Mouse (Mus musculus) spleen, adult 2 months (tissue): Measurements from ENCODE around the gene Lrrc1. TPM values are rescaled to one million over a fixed set of nuclear protein-coding genes. Genes with fewer than 3 reads are reported as not detected.

Experiments used
- DNase-seq, 2 experiments: peaks; one replicate each; pipeline versions ENCODE4 v3.0.0 to v3.0.0-alpha.2; 2012 to 2021; ENCODE audit warnings: low spot score in 2 of 2, low read depth in 1 of 2
- H3K27ac ChIP-seq: fragments of 200-500 bp; 2 replicates; pipeline ENCODE4 v1.5.1; 2012; ENCODE audit warnings: low read length, inconsistent platforms; ENCODE audit not compliant: insufficient read depth
- H3K27me3 ChIP-seq: fragments of 200-500 bp; 2 replicates; pipeline ENCODE4 v1.6.1; 2012; ENCODE audit warnings: mild to moderate bottlenecking, moderate library complexity, low read length, inconsistent platforms; ENCODE audit not compliant: control insufficient read depth, insufficient read depth
- H3K36me3 ChIP-seq: fragments of 200-500 bp; 2 replicates; pipeline ENCODE4 v1.6.1; 2012; ENCODE audit warnings: mild to moderate bottlenecking, low read length, inconsistent platforms; ENCODE audit not compliant: control insufficient read depth, insufficient read depth
- H3K4me1 ChIP-seq: fragments of 200-500 bp; 2 replicates; pipeline ENCODE4 v1.6.1; 2011; ENCODE audit warnings: inconsistent platforms; ENCODE audit not compliant: control insufficient read depth, insufficient read depth, insufficient read length
- H3K4me3 ChIP-seq: fragments of 200-500 bp; 2 replicates; pipeline ENCODE4 v1.5.1; 2011; ENCODE audit warnings: mild to moderate bottlenecking, inconsistent platforms; ENCODE audit not compliant: insufficient read depth, insufficient read length; ENCODE audit errors: extremely low read depth
- CTCF ChIP-seq: fragments of 200-500 bp; IDR thresholded peaks from 2 replicates; pipeline ENCODE4 v1.5.1; 2011; ENCODE audit warnings: mild to moderate bottlenecking, inconsistent platforms; ENCODE audit not compliant: insufficient read depth, insufficient read length, insufficient replicate concordance; ENCODE audit errors: extremely low read depth
- POLR2A ChIP-seq: fragments of 200-500 bp; IDR thresholded peaks from 2 replicates; pipeline ENCODE4 v1.6.1; 2011; ENCODE audit warnings: low read depth, low read length, inconsistent platforms
- WGBS: fragments of 180-500 bp; shearing (Covaris S2); methylation state at CpG from one replicate; pipeline ENCODE4 v1.1.7; 2018; 5-methylcytosine and 5-hydroxymethylcytosine counted together
- polyA plus RNA-seq: library from polyadenylated mRNA; depleted of rRNA; stranded (reverse); fragments of >200 nt; gene quantifications from 2 replicates; pipeline ENCODE4 v1.2.3, GENCODE M21; 2012

Lrrc1 gene
- polyA plus RNA-seq, 1 experiment: 12.7 TPM

DNA sequence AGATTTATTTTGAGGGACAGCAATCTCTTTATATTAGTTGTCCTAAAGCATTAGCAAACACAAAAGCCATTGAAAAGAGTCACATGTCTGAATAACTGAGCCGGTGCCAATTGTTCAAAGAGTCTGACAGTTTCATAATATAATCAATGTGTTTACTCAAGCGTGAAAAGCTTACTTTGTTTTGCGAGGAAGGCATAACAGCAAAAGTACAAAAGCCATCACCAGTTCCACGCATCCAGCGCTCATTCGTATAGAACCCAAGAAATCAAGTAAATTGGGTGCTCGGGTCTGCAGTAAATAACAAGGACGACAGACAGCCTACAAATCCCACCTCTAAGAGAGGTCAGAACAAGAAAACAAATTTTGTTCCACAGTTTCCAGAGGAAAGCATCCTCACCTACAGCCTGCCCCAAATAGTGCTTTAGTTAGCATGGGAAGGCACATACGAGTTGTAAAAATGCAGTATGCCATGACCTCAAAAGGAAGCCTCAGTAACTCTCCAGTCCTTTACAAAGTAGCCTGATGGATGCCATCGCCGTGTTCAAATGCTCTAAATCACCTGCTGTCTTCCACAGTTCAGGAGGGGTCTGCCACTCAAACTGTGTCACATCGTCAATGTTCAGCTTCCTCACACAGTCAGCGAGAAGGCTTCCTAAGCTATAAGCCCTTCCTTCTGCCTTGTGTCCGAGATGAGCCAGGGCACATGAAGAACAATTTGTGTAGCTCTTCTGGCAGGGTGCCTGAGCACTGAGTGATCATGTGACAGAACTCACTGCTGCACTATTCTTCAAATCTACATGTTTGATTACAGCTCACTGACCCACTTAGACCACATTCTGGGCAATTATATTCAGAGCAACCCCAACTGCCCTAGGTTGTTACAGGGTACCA is 41.9 kb downstream of the Lrrc1 start:
- Histone ChIP-seq H3K27me3 (no peaks in the 10 kb centered on the region), H3K4me3 (no peak overlapping the region), H3K4me1 (peaks cover 3% of the 10 kb centered on the region; the same call in 1 of the 2 replicates), H3K27ac (no peak overlapping the region), H3K36me3 (no peaks in the 10 kb centered on the region)
- no peak for TF ChIP-seq POLR2A
- TF ChIP-seq CTCF: no peak
- WGBS: 82% methylated on average over 14 of the region's 14 CpGs
- DNase-seq: no peak

DNA sequence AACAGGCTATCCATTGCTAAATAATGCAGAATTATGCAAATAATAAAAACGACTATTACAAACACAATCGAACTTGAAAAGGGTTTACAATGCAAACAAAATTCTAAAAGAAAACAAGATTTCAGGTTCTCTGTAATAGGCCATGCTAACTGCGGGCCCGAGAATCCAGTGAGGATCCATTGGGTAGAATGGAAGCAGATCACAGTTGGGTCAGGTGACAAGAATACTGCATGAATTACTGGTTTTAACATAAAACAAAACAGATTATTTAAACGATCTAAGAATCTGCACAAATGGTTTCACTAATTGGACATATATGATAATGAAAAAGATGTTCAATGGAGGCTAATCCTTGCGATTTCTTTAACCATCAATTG is 42.5 kb downstream of the Lrrc1 start:
- WGBS: 93% methylated on average over 6 of the region's 6 CpGs
- DNase-seq: no peak
- no peaks in the 10 kb centered on the region for H3K36me3 ChIP-seq
- H3K4me3 ChIP-seq: no peak overlapping the region
- no peak overlapping the region for H3K27ac ChIP-seq
- no peak for TF ChIP-seq POLR2A
- no peak for TF ChIP-seq CTCF
- no peaks in the 10 kb centered on the region; the same call in 1 of the 2 replicates for H3K4me1 ChIP-seq
- H3K27me3 ChIP-seq: no peaks in the 10 kb centered on the region

DNA sequence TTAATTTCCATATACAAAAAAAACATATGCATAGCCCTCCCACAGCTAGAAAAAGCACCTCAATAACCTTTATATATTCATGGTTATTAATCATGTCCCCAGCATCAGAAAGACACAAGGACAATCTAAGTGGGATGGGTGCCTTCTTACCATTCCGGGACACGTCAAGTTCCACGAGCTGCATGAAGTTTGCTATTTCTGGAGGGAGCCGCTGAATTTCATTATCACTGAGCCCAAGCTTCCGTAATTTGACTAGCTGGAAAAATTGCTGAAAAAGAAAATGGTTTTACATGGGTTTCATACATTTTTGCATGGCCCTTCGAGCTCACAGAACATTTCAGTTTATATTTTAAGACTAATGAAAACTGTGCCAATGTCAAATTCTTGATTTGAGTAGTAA is 45.6 kb downstream of the Lrrc1 start:
- WGBS: 95% methylated on average over 6 of the region's 6 CpGs
- no peak overlapping the region for H3K4me3 ChIP-seq
- H3K27me3 ChIP-seq: no peaks in the 10 kb centered on the region
- no peak for TF ChIP-seq POLR2A
- no peak for TF ChIP-seq CTCF
- H3K27ac ChIP-seq: no peak overlapping the region
- DNase-seq: no peak
- no peaks in the 10 kb centered on the region for H3K36me3 ChIP-seq
- no peaks in the 10 kb centered on the region; the same call in 1 of the 2 replicates for H3K4me1 ChIP-seq

DNA sequence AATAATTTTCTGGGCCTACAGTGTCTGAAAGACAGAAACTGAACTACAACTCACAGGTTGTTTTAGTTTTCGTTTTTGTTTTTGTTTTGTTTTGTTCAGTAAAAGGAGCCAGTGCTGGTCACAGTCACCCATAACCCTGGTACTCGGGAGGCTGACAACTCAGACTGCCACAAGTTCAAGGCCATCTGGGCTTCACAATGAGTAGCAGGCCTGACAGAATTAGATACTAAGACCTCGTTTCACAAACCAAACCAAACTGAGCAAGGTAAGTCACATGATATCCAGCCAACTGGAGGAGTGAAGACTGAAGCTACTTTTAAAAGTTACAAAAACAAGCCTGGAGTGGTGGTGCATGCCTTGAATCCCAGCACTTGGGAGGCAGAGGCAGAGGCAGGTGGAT is 46.3 kb downstream of the Lrrc1 start:
- WGBS: 76% methylated on average over 3 of the region's 3 CpGs
- TF ChIP-seq POLR2A (no peak), CTCF (no peak)
- Histone ChIP-seq H3K4me1 (no peaks in the 10 kb centered on the region; the same call in 1 of the 2 replicates), H3K36me3 (no peaks in the 10 kb centered on the region), H3K4me3 (no peak overlapping the region), H3K27ac (no peak overlapping the region), H3K27me3 (no peaks in the 10 kb centered on the region)
- no peak for DNase-seq

DNA sequence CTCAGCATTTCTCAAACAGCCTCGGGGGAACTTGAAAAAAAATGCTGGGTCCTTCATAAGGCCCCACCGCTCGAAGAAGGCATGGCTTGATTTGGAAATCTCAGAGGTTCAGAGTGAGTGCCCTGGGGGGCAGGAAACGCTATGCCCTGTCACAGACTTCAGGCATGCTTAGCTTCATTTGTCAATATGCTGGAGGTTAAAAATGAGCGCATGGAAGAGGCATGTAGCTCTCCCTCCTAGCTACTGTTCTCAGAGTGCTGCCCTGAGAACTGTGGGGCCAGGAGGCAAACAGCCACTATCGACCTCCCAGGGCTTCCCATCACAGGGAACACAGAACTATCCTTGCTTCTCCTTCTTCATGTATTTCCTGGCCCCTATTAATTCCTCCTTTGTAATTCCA is 47.5 kb downstream of the Lrrc1 start:
- no peak overlapping the region for H3K27ac ChIP-seq
- WGBS: 40% methylated on average over 6 of the region's 6 CpGs
- no peaks in the 10 kb centered on the region; the same call in 1 of the 2 replicates for H3K4me1 ChIP-seq
- H3K36me3 ChIP-seq: no peaks in the 10 kb centered on the region
- no peaks in the 10 kb centered on the region for H3K27me3 ChIP-seq
- TF ChIP-seq CTCF: no peak
- TF ChIP-seq POLR2A: no peak
- DNase-seq: no peak
- H3K4me3 ChIP-seq: no peak overlapping the region

DNA sequence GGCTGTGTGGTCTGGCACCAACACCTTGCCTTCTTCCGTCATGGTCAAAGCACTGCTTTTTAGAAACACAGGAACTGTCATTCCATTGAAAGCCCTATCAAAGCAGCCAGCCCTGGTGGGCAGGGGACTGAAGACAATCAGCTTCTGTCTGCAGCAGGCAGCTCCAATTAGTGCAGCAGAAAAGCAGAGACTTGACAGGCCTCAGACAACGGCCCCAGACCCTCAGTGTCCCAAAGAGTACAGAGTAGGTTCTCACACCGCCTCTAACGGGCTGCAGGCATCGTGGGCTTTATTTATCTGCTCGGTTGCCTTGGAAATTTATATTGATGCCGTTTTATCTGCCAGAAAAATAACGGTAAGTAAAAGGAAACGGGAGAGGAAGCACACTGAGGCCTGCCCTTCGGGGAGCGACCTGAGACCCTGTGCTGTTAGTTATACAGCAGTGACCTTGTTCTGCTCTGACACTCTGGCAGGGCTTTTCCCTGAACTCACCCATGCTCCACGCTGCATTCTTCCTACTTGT is 48.1 kb downstream of the Lrrc1 start:
- no peak for TF ChIP-seq POLR2A
- no peak for TF ChIP-seq CTCF
- H3K27me3 ChIP-seq: no peaks in the 10 kb centered on the region
- no peak overlapping the region for H3K27ac ChIP-seq
- no peak for DNase-seq
- H3K36me3 ChIP-seq: no peaks in the 10 kb centered on the region
- no peaks in the 10 kb centered on the region; the same call in 1 of the 2 replicates for H3K4me1 ChIP-seq
- WGBS: 25% methylated on average over 12 of the region's 12 CpGs
- H3K4me3 ChIP-seq: no peak overlapping the region

DNA sequence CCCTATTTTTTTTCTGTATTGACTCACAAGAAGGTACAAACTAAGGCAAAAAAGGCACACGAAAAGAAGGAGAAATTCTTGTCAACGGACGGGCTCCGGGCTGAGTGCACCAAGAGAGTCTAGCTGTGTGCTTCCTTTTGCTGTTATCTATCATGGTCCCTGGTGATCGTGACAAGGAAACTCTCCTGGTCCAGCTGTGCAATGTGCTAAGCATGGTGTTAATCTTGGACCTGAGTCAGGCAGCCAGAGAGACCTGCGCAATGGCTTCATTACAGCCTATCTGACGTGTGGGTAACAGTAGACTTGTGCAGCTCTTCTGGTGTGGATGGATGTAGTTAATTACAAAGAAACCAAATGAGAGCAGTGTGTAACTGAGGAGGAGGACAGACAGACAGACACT is 50.4 kb downstream of the Lrrc1 start:
- DNase-seq: no peak
- Histone ChIP-seq H3K4me3 (no peak overlapping the region), H3K27me3 (no peaks in the 10 kb centered on the region), H3K36me3 (no peaks in the 10 kb centered on the region), H3K27ac (no peak overlapping the region), H3K4me1 (no peaks in the 10 kb centered on the region; the same call in 1 of the 2 replicates)
- WGBS: 85% methylated on average over 7 of the region's 7 CpGs
- no peak for TF ChIP-seq CTCF
- no peak for TF ChIP-seq POLR2A
